Mouse (Mus musculus) neural tube, embryonic 11.5 days (tissue): ENCODE measurements around the gene Tmem215. TPM values are rescaled to one million over a fixed set of nuclear protein-coding genes. Genes with fewer than 3 reads are reported as not detected.

Source experiments
- polyA plus RNA-seq: library from polyadenylated mRNA; unstranded; fragments of >200 nt; fragmentation: Nextera tagmentation; extraction: Ambion mirVana; gene quantifications from 2 replicates; pipeline ENCODE4 v1.2.1, GENCODE M21; 2014

Tmem215 gene
- polyA plus RNA-seq, 1 experiment from 2014 or later: 0.42 TPM

Other genes starting within 250 kb of the Tmem215 start
- 2.8 and 4.1 TPM in 2 replicates for gene Ddx58, start 232.4 kb upstream of the Tmem215 start, polyA plus RNA-seq
- 21.6 and 27.7 TPM in 2 replicates for gene Smim27, start 202.6 kb upstream of the Tmem215 start, polyA plus RNA-seq
- 49.0 and 49.3 TPM in 2 replicates for gene Topors, start 202.3 kb upstream of the Tmem215 start, polyA plus RNA-seq
- gene Ndufb6, start 192.8 kb upstream of the Tmem215 start, polyA plus RNA-seq: 274 and 296 TPM in 2 replicates
- 42.5 and 44.0 TPM in 2 replicates for gene Aptx, start 231.0 kb downstream of the Tmem215 start, polyA plus RNA-seq
- gene Dnaja1, start 250.0 kb downstream of the Tmem215 start, polyA plus RNA-seq: 694 and 702 TPM in 2 replicates